Comparison of ENCODE assay signal across 20 mouse cellular contexts in the genomic region with DNA sequence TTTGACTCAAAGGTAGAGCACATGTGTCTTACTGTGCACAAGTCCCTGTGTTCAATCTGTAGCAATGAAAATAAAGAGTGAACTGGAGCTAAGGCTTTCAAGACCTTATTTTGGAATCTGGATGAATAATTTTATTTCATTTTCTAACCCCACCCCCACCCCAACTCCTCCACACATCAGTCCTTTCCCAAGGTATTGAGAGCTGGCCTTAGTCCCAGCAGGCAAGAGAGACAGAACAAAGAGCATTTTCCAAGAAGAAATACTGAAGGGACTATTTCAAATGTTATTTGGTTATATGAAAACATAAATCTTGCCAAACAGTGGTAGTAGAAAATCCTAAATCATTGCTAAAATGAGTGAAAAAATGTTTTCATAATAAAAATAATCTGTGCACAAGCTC. TPM values are rescaled to one million over a fixed set of nuclear protein-coding genes. Genes with fewer than 3 reads are reported as not detected.
"Had no signal": no experiment of that assay in that cellular context is flagged by ENCODE, and none has a peak within 500 bp of the region (broad histone marks: within the 10 kb centered on the region; RNA-seq: fewer than 3 reads in every experiment).

No protein-coding gene starts in this region.

- H3K27ac ChIP-seq: neural tube, embryonic 12.5 days; neural tube, embryonic 13.5 days; neural tube, embryonic 15.5 days; stomach, embryonic 15.5 days; stomach, postnatal 0 days had no signal

- H3K9ac ChIP-seq: neural tube, embryonic 12.5 days; neural tube, embryonic 13.5 days; neural tube, embryonic 15.5 days; stomach, embryonic 15.5 days had no signal

- DNase-seq: retina, postnatal 1 day; right cerebral cortex, adult 18-20 months; right cerebral cortex, postnatal 14 days; right cerebral cortex, postnatal 25 days; right cerebral cortex, postnatal 4 days; spleen, adult 18-20 months; thymus, adult 18-20 months; thymus, adult 2 months; thymus, postnatal 14 days; thymus, postnatal 25 days; thymus, postnatal 36 days; thymus, postnatal 4 days had no signal

- H3K36me3 ChIP-seq: neural tube, embryonic 12.5 days; neural tube, embryonic 13.5 days; neural tube, embryonic 15.5 days; stomach, embryonic 15.5 days had no signal

- H3K9me3 ChIP-seq: neural tube, embryonic 12.5 days; neural tube, embryonic 13.5 days; neural tube, embryonic 15.5 days; stomach, embryonic 15.5 days had no signal

- H3K4me2 ChIP-seq: neural tube, embryonic 12.5 days; neural tube, embryonic 13.5 days; neural tube, embryonic 15.5 days; stomach, embryonic 15.5 days had no signal

- H3K4me3 ChIP-seq: neural tube, embryonic 12.5 days; neural tube, embryonic 13.5 days; neural tube, embryonic 15.5 days; stomach, embryonic 15.5 days had no signal

- H3K27me3 ChIP-seq: neural tube, embryonic 12.5 days; neural tube, embryonic 13.5 days; neural tube, embryonic 15.5 days; stomach, embryonic 15.5 days had no signal

RNA-seq across cellular contexts. Expression of a gene that starts 38.0 kb away (rescaled TPM):
- total RNA-seq: neutrophil, adult 5-6 weeks had no signal
- polyA plus RNA-seq: neural tube, embryonic 13.5 days; neural tube, embryonic 15.5 days; spleen, adult 2 months; stomach, embryonic 14.5 days had no signal
